11 mouse cellular contexts compared by ENCODE assay signal in the genomic region with DNA sequence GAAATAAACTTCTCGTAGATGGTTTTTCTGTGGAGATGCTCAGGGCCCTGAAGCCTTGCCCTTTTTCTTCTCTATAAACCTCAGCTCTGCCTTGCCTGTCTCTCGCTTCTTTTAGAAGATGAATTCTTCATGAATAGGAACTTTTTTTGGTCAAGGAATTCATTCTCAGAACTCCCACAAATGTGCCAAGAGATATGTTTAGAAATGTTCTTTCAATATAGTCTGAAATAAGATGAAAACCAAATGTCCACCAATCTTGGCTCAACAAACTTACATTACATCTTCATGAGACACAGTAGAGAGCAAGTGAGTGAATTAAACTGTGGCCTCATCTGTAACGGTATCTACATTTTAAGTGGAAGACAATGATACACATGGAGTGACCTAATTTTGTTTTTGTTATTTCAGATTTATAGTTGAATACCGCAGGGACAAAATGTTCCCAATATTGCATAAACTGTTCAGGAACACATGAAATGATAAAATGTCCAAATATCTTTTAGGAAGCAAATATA.
"Had no signal": no experiment of that assay in that cellular context is flagged by ENCODE, and none has a peak within 500 bp of the region (broad histone marks: within the 10 kb centered on the region; RNA-seq: fewer than 3 reads in every experiment).

No protein-coding gene starts in this region.

- H3K4me1 ChIP-seq: liver, embryonic 13.5 days had no signal

- H3K27me3 ChIP-seq: liver, embryonic 13.5 days had no signal

- H3K9me3 ChIP-seq: midbrain, embryonic 13.5 days had no signal

- H3K4me2 ChIP-seq: liver, embryonic 13.5 days; midbrain, embryonic 13.5 days had no signal

- H3K27ac ChIP-seq: left cerebral cortex, adult 2 months; liver, embryonic 13.5 days; midbrain, embryonic 13.5 days had no signal

- DNase-seq: kidney, adult 11 months; kidney, postnatal 14 days; liver; liver, embryonic 13.5 days; liver, postnatal 0 days; lung, postnatal 36 days; right cerebral cortex, postnatal 14 days; thymus, adult 2 months; thymus, postnatal 25 days had no signal

- H3K36me3 ChIP-seq: liver, embryonic 13.5 days; midbrain, embryonic 13.5 days had no signal

- ATAC-seq: liver, postnatal 0 days; midbrain, embryonic 13.5 days had no signal

- H3K4me3 ChIP-seq: left cerebral cortex, adult 2 months; liver, embryonic 13.5 days; midbrain, embryonic 13.5 days had no signal

- H3K9ac ChIP-seq: liver, embryonic 13.5 days; liver, postnatal 0 days; midbrain, embryonic 13.5 days had no signal
